Mouse (Mus musculus) testis, adult 2 months (tissue): ENCODE results near the gene Aoc2.
"Not testable (repeated sequence)": the region's sequence is repeated elsewhere in the genome, so short reads cannot be mapped to it uniquely, and the experiment has no call there.

Experiments
- CTCF ChIP-seq: fragments of 200-500 bp; IDR thresholded peaks from 2 replicates; pipeline ENCODE4 v1.5.1; 2012; ENCODE audit warnings: low read depth, mild to moderate bottlenecking, inconsistent platforms, low read length, moderate library complexity; ENCODE audit not compliant: control insufficient read depth, insufficient read depth, insufficient replicate concordance
- POLR2A ChIP-seq: fragments of 200-500 bp; IDR thresholded peaks from 2 replicates; pipeline ENCODE4 v1.6.1; 2012; ENCODE audit warnings: low read depth, mild to moderate bottlenecking, inconsistent platforms, low read length, moderate library complexity; ENCODE audit not compliant: control insufficient read depth

DNA sequence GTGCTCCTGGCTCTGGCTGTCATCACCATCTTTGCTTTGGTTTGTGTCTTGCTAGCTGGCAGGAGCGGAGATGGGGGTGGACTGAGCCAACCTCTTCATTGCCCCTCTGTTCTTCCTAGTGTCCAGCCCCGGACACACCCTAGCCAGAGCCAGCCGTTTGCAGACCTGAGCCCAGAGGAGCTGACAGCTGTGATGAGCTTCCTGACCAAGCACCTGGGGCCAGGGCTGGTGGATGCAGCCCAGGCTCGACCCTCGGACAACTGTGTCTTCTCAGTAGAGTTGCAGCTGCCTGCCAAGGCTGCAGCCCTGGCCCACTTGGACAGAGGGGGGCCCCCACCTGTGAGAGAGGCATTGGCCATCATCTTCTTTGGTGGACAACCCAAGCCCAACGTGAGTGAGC lies 6.1 kb downstream of the Aoc2 start:
- TF ChIP-seq POLR2A, CTCF: not testable (repeated sequence)
